Mouse (Mus musculus): ENCODE results near the gene Nacc2. TPM values are rescaled to one million over a fixed set of nuclear protein-coding genes. Genes with fewer than 3 reads are reported as not detected.

Gene Nacc2
- 1.2 and 1.5 TPM in 2 replicates for polyA plus RNA-seq (2012; rRNA removed)

DNA sequence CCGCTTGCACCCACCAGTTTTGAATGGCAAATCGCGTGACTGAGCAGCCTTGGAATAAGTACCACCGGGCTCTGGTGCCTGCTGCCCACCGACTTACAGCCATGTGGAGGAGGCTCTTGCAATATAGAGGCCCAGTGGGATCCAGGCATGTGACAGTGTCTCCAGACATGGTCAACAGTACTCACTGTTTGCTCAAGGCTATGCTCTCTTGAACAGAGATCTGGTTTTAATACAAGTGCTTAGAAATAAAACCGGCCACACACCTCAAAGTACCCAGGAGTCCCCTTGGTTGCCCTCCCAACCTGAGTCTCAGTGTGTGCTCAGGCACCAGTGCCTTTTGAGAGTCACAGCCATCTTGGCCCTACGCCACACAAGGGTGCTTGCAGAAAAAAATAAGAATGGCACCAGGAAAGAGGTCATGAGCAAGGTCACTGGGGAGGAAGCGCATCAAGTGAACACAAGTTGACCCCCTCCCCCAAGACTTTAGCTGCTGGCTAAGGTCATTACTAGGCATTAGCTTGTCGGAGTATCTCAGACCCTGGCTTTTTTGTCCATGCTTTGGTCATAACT lies at the start of gene Nacc2:
TSS of gene Nacc2 (minus strand) at position 142 of the 570 bp plus-strand sequence.

DNA sequence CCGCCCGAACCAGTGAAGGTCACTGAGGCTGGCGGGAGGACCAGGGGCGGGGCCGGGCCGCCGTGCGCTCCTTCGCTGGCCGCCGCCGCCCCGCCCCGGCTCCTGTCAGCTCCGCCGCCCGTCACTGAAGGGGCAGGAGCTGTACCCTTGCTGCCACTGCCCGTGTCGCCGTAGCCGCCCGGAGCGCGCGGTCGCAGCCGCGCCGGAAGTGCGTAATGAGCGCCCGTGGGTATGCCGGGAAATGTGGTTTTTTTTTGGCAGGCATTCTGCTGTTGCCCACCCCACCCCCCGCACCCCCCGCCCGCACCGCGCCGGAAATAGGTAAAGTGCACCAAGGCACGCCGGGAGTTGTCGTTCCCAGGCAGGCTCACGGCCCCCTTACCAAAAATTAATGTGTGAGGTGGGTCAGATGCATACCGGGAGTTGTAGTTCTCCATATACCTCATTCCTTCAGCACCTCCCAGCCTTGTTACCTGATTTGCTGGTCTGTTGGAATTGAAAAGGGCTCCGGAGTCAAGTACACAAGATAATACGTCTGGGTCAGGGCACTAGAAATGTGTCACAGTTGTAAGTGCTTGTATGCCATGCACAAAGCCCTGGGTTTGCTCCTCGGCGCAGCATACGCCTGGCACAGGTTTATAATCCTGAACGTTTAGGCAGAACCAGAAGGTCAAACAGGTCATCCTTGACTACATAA lies 101.3 kb downstream of the Nacc2 start, which contains the start of gene Ubac1:
TSS of gene Ubac1 (minus strand) at position 187 of the 697 bp plus-strand sequence.

Other genes starting within 250 kb of the Nacc2 start
- gene Camsap1, start 139.9 kb downstream of the Nacc2 start, polyA plus RNA-seq (2012; rRNA removed), result 2.4 and 3.2 TPM in 2 replicates
- gene Ubac1, start 101.5 kb downstream of the Nacc2 start, polyA plus RNA-seq (2012; rRNA removed), result 274 and 312 TPM in 2 replicates
- not detected in 2 replicates for gene Lhx3, start 85.1 kb upstream of the Nacc2 start, polyA plus RNA-seq (2012; rRNA removed)
- 4.3 and 5.0 TPM in 2 replicates for gene Qsox2, start 114.3 kb upstream of the Nacc2 start, polyA plus RNA-seq (2012; rRNA removed)
- gene Ccdc187, start 171.3 kb upstream of the Nacc2 start, polyA plus RNA-seq (2012; rRNA removed), result 0.05 and 0.07 TPM in 2 replicates
- 2.0 TPM in 2 replicates for gene Gpsm1, start 192.3 kb upstream of the Nacc2 start, polyA plus RNA-seq (2012; rRNA removed)
- gene Dnlz, start 228.9 kb upstream of the Nacc2 start, polyA plus RNA-seq (2012; rRNA removed), result 6.6 and 7.2 TPM in 2 replicates
- gene Card9, start 237.7 kb upstream of the Nacc2 start, polyA plus RNA-seq (2012; rRNA removed), result 5.0 and 6.2 TPM in 2 replicates